Mouse (Mus musculus) heart, adult 2 months (tissue): ENCODE data around the gene Cntrl. TPM values are rescaled to one million over a fixed set of nuclear protein-coding genes. Genes with fewer than 3 reads are reported as not detected.

Experiments
- DNase-seq, 2 experiments: peaks; one replicate each; pipeline ENCODE4 v3.0.0; 2021
- H3K27ac ChIP-seq: fragments of 200-600 bp; 2 replicates; pipeline ENCODE4 v1.8.1; 2022
- H3K27me3 ChIP-seq: fragments of 200-500 bp; 2 replicates; pipeline ENCODE4 v1.6.1; 2012; ENCODE audit warnings: mild to moderate bottlenecking, low read length, inconsistent platforms, mixed read lengths; ENCODE audit not compliant: control insufficient read depth, insufficient read depth
- H3K36me3 ChIP-seq: fragments of 200-500 bp; 2 replicates; pipeline ENCODE4 v1.6.1; 2012; ENCODE audit warnings: low read length, inconsistent platforms; ENCODE audit not compliant: control insufficient read depth, insufficient read depth
- H3K4me1 ChIP-seq: fragments of 200-500 bp; 2 replicates; pipeline ENCODE4 v1.6.1; 2011; ENCODE audit warnings: low read length; ENCODE audit not compliant: control insufficient read depth, insufficient read depth
- H3K4me3 ChIP-seq: fragments of 200-600 bp; 2 replicates; pipeline ENCODE4 v1.8.1; 2022
- H3K79me2 ChIP-seq: fragments of 200-500 bp; replicated peaks from 2 replicates; pipeline ENCODE4 v1.6.1; 2012; ENCODE audit warnings: mild to moderate bottlenecking, inconsistent platforms, low read length, moderate library complexity, mixed read lengths; ENCODE audit not compliant: control insufficient read depth, insufficient read depth
- H3K9ac ChIP-seq: fragments of 200-500 bp; 2 replicates; pipeline ENCODE4 v1.6.1; 2012; ENCODE audit warnings: low read depth, mild to moderate bottlenecking, control low read depth, inconsistent platforms, low read length, mixed read lengths
- CTCF ChIP-seq: fragments of 200-600 bp; IDR thresholded peaks from 2 replicates; pipeline ENCODE4 v1.8.1; 2022; ENCODE audit warnings: antibody characterized with exemption, mild to moderate bottlenecking, moderate library complexity
- EP300 ChIP-seq: fragments of 200-500 bp; IDR thresholded peaks from 2 replicates; pipeline ENCODE4 v1.6.1; 2011; ENCODE audit warnings: low read depth, low read length, control low read depth; ENCODE audit not compliant: insufficient read depth
- POLR2A ChIP-seq: fragments of 200-500 bp; IDR thresholded peaks from 2 replicates; pipeline ENCODE4 v1.6.1; 2011; ENCODE audit warnings: mild to moderate bottlenecking, low read depth, low read length, control low read depth; ENCODE audit not compliant: insufficient read depth
- WGBS: fragments of 180-500 bp; shearing (Covaris S2); methylation state at CpG from one replicate; pipeline ENCODE4 v1.1.7; 2018; 5-methylcytosine and 5-hydroxymethylcytosine counted together
- intact Hi-C: fragments of 180-260 bp; cut with DNase I; formaldehyde crosslinking; loops from one replicate; pipeline ENCODE4 v1.15.1; 2025
- polyA plus RNA-seq: library from polyadenylated mRNA; depleted of rRNA; stranded (reverse); fragments of >200 nt; gene quantifications from 2 replicates; pipeline ENCODE4 v1.2.3, GENCODE M21; 2012
- total RNA-seq, 2 experiments: library from RNA; stranded (reverse); gene quantifications; 2 replicates each; pipeline ENCODE4 v1.2.3; 2021

Cntrl gene
- total and polyA plus RNA-seq, 3 experiments: 5.0 to 6.5 (median 5.3) TPM

DNA sequence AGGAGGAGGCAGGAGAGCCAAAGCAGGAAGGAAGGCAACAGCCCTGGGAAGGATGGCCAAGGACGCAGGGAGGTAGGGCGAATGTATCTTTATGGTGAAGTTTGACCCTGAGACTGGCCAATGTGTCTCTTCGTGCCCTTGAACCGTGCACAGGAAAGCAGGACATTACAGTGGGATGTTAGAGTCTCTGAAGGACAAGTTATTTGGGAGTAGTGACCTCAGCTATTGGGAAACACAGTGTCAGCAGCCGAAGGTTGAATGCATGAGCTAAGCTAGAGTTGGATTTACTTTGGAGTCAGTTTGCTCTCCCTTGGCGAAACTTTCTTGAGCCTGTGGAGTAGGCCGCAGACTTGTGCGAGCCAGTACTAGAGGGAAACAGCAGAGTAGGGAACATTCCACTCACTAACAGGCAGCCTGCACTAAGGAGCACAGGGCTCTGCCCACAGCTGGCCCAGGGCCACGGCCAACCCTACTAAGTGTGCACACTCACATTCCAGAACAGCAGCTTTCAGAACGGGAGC, 62.1 kb downstream of the Cntrl start:
- Histone ChIP-seq H3K9ac (no peak overlapping the region), H3K27me3 (no peaks in the 10 kb centered on the region), H3K27ac (peak overlapping the region; percentile 78), H3K79me2 (no peaks in the 10 kb centered on the region), H3K4me1 (no peaks in the 10 kb centered on the region; the same call in 1 of the 2 replicates), H3K4me3 (no peak overlapping the region), H3K36me3 (no peaks in the 10 kb centered on the region)
- DNase-seq: peak; percentile 64 to 73
- TF ChIP-seq EP300 (no peak), POLR2A (no peak), CTCF (no peak)
- 58% methylated on average over 10 of the region's 10 CpGs for WGBS
- intact Hi-C loops: no loop called here

DNA sequence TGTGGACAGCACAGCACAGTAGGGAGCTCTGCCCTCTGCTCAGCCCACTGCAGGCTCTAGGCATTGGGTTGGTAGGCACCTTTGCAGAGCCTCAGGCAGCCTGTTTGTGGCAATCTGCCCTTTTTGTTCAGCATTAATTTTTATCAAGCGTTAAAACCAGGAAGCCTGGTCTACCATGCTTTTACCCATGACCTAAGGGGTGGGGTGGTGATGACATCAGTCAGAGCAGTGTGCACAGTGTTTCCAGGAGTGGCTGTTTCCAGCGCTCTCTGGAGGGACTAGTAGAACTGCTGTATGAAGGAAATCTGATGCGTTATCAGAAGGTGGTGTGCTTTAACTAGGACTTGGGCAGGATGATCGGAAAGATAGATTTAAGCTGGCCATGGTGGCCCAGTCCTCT, 63.0 kb downstream of the Cntrl start:
- 67% methylated on average over 4 of the region's 4 CpGs for WGBS
- no peaks in the 10 kb centered on the region; the same call in 1 of the 2 replicates for H3K4me1 ChIP-seq
- no peaks in the 10 kb centered on the region for H3K27me3 ChIP-seq
- no peaks in the 10 kb centered on the region for H3K79me2 ChIP-seq
- no peak for DNase-seq
- TF ChIP-seq EP300: no peak
- no peak for TF ChIP-seq CTCF
- TF ChIP-seq POLR2A: no peak
- no peak overlapping the region for H3K4me3 ChIP-seq
- intact Hi-C loops: no loop called here
- no peaks in the 10 kb centered on the region; the same call in 1 of the 2 replicates for H3K36me3 ChIP-seq
- no peak overlapping the region for H3K9ac ChIP-seq
- H3K27ac ChIP-seq: no peak overlapping the region; the same call in 1 of the 2 replicates

DNA sequence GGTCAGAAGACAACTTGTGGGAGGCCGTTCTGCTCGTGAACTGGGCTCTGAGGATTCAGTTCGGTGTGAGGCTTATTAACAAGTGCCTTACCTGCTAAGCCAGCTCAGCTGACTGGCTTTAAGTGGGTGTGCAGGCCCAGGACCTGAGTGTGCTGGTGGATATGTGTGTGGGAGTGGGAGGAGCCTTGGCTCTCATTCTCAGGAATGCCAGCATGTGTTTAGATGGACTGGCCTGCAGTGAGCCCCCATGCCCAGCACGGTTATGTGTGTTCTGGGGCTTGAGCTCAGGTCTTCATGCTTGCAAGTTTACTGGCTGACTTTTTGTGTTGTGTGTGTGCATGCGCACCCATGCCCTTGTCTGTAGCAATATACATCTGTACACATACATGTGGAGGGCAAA, 64.4 kb downstream of the Cntrl start:
- Histone ChIP-seq H3K4me1 (no peaks in the 10 kb centered on the region; the same call in 1 of the 2 replicates), H3K27me3 (no peaks in the 10 kb centered on the region), H3K27ac (no peak overlapping the region), H3K9ac (no peak overlapping the region), H3K36me3 (peaks cover 3% of the 10 kb centered on the region; the same call in 1 of the 2 replicates), H3K79me2 (no peaks in the 10 kb centered on the region), H3K4me3 (no peak overlapping the region)
- DNase-seq: peak in 1 of 2 experiments; percentile 18
- WGBS: 92% methylated on average over 5 of the region's 5 CpGs
- intact Hi-C loops: no loop called here
- TF ChIP-seq CTCF (no peak), POLR2A (no peak), EP300 (no peak)

DNA sequence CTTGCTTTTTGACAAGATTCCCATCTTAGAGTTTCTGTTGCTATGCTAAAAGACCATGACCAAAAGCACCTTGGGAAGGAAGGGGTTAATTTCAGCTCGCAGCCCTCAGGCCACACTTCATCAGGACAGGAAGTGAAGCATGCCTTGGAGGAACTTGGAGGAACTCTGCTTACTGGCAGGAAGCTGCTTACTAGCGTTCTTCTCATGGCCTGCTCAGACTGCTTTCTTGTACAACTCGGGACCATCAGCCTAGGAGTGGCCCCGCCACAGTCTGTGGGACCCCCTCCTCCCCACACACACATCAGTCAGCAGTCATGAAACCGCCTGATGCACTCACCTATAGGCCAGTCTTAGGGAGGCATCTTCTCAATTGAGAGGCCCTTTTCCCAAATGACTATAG, 64.8 kb downstream of the Cntrl start:
- Histone ChIP-seq H3K4me1 (no peaks in the 10 kb centered on the region; the same call in 1 of the 2 replicates), H3K27ac (peak overlapping the region; percentile 27; the same call in 1 of the 2 replicates), H3K9ac (no peak overlapping the region), H3K79me2 (no peaks in the 10 kb centered on the region), H3K36me3 (peaks cover 3% of the 10 kb centered on the region; the same call in 1 of the 2 replicates), H3K27me3 (no peaks in the 10 kb centered on the region), H3K4me3 (no peak overlapping the region)
- intact Hi-C loops: no loop called here
- peak in 1 of 2 experiments; percentile 22 for DNase-seq
- TF ChIP-seq POLR2A (no peak), EP300 (no peak), CTCF (no peak)
- WGBS: 30% methylated on average over 5 of the region's 5 CpGs

DNA sequence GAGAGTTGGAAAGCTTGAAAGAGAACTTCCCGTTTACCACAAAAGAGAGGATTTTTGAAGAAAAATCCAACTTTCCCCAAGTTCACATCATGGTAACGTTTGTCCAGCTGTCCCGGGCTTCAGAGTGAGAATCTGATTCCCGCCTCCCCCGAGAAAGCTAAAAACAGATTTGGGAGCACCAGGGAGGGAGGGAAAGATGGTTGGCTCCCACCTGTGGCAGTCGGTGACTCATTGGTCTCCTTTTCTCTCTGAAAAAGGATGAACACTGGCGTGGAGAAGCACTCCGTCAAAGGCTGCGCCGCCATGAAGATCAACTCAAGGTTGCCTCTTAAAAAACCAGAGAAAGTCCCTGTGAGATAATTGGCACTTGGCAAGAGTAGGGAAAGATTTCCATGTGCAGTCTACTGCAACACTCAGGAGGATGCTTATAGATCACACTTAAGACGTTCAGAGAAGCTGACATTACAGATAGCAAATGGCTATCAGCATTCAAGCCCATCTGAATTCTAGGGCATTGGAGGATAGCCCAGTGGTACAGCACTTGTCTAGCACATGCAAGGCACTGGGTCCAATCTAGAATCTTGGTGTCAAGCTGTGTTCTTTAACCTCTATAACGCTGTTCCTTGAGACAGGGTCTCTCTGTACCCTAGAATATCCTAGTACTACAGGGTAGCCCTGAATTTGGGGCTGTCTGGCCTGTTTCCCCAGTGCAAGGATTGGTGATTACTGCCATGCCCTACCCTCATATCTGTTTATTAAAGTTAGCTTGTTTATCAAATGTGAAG, 66.2 kb downstream of the Cntrl start:
- no peak for TF ChIP-seq EP300
- no peak for TF ChIP-seq CTCF
- no peak for TF ChIP-seq POLR2A
- Histone ChIP-seq H3K79me2 (no peaks in the 10 kb centered on the region), H3K4me1 (no peaks in the 10 kb centered on the region; the same call in 1 of the 2 replicates), H3K9ac (no peak overlapping the region), H3K4me3 (no peak overlapping the region), H3K27me3 (no peaks in the 10 kb centered on the region), H3K27ac (no peak overlapping the region), H3K36me3 (peaks cover 8% of the 10 kb centered on the region; the same call in 1 of the 2 replicates)
- intact Hi-C loops: no loop called here
- WGBS: 81% methylated on average over 12 of the region's 12 CpGs
- peak in 1 of 2 experiments; percentile 15 for DNase-seq

DNA sequence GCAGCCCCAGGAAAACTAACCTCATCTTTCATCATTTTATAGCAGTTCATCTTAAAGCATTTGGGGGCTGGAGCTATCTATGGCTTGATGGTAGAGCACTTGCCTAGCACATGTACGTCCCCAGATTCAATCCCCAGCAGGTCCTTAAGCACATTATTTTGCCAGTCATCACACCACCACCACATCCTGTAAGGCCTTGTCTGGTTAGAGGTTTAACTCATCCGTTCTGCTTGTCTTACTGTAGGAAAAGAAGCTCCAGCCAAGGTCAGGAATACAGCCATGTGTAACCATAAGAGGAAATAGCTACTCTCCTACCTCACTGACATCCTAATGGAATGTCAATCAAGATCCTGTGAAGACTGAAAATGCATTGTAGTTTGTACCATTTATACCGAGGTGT, 68.9 kb downstream of the Cntrl start:
- H3K27me3 ChIP-seq: no peaks in the 10 kb centered on the region
- peaks cover 21% of the 10 kb centered on the region for H3K36me3 ChIP-seq
- no peak overlapping the region for H3K27ac ChIP-seq
- no peak overlapping the region for H3K9ac ChIP-seq
- no peak for DNase-seq
- H3K4me1 ChIP-seq: no peaks in the 10 kb centered on the region; the same call in none of the 2 replicates
- TF ChIP-seq CTCF (no peak), POLR2A (no peak), EP300 (no peak)
- 51% methylated on average over 3 of the region's 3 CpGs for WGBS
- H3K4me3 ChIP-seq: no peak overlapping the region
- intact Hi-C loops: no loop called here
- 0 out of 2 replicates have a peak, but pooled peaks cover 1% of the 10 kb centered on the region for H3K79me2 ChIP-seq
